Mouse (Mus musculus) brain, embryonic 14.5 days (tissue): ENCODE measurements around the gene Adssl1. TPM values are rescaled to one million over a fixed set of nuclear protein-coding genes. Genes with fewer than 3 reads are reported as not detected.

ENCODE experiments used
- DNase-seq: peaks from one replicate; pipeline ENCODE4 v3.0.0-alpha.2; 2011; ENCODE audit warnings: low read depth
- CTCF ChIP-seq: fragments of 200-500 bp; IDR thresholded peaks from 2 replicates; pipeline ENCODE4 v1.5.1; 2012; ENCODE audit warnings: inconsistent platforms, mild to moderate bottlenecking, moderate library complexity, borderline replicate concordance; ENCODE audit not compliant: insufficient read depth, insufficient read length; ENCODE audit errors: extremely low read depth
- POLR2A ChIP-seq: fragments of 200-500 bp; IDR thresholded peaks from 2 replicates; pipeline ENCODE4 v1.6.1; 2012; ENCODE audit warnings: mild to moderate bottlenecking, inconsistent platforms, borderline replicate concordance; ENCODE audit not compliant: poor library complexity, insufficient read depth, insufficient read length, severe bottlenecking; ENCODE audit errors: extremely low read depth
- polyA plus RNA-seq: library from polyadenylated mRNA; depleted of rRNA; stranded (reverse); fragments of >200 nt; gene quantifications from 2 replicates; pipeline ENCODE4 v1.2.3, GENCODE M21; 2012; rRNA removed

The Adssl1 gene
- polyA plus RNA-seq, result 2.3 and 4.4 TPM in 2 replicates

DNA sequence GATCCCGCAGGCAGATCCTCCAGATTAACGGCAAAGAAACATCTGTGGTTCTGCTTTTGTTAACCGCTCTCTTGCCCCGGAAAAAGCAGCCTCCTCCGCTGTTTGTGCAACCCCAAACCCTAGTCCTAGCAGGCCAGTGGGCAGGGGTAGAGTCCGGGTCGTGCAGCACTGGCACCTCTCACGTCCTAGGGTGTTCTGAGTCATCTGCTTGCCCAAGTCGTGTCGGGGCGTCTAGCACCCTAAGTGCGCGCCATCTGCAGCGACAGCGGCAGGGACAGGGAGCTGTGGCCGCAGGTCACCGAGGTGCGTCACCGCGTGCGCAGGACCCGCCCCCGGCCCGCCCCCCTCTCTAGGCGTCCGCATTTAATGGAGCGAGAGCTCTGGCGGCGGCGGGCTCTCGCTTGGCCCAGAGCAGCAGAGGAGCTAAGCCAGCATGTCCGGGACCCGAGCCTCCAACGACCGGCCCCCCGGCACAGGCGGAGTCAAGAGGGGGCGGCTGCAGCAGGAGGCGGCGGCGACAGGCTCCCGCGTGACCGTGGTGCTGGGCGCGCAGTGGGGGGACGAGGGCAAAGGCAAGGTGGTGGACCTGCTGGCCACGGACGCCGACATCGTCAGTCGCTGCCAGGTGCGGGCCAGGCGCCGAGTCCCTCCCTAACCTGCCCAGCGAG, at the start of gene Adssl1:
Gene Adssl1, plus strand, starts transcription at position 360 of the 668 bp plus-strand sequence.
- TF ChIP-seq POLR2A (0 out of 2 replicates have a peak, but pooled peaks have one; percentile 24), CTCF (no peak)
- DNase-seq, result peak; percentile 66

DNA sequence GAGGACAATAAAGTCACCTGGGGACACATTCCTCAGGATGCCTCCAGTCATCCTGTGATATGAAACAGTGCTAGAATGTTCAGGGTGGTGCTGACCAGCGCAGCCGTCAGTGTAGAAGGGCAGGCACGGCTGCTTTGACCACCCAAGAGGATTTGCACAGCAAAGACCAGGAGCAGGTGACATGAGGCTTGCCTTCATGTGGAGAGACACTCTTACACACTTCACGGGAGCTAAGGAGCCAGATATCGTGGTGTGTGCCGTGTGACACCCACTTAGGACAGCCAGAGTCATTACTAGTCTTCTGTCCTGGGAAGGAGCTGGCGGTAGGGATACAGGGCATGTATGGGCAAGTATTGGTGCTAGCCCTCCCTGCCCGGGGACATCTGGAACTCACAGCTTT, 49.7 kb upstream of the Adssl1 start:
- no peak for DNase-seq
- TF ChIP-seq POLR2A, result no peak
- TF ChIP-seq CTCF, result no peak

DNA sequence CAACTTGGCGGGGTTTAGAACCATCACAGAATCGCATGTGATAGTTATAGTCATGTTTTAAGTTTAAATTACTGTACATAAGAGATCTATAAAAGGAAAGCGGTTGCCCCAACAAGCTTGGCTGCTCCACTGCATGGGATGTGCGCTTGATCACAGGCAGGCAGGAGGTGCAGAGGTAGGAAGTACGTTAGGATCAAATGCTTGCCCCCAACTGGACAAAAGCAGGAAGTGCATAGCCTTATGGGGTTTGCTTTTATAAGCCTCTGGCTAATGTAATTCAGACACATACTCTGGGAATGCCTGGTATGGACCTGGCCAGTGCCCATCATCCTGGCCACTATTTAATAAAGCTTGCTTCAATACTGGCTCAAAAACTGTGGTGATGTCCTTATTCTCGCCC, 48.8 kb upstream of the Adssl1 start:
- peak; percentile 34; the same call in 1 of the 2 replicates for TF ChIP-seq CTCF
- no peak for TF ChIP-seq POLR2A
- no peak for DNase-seq

GRCm38 (mm10) chr12:112575274-112575986, 44.4 kb upstream of the Adssl1 start:
- DNase-seq, result no peak
- no peak for TF ChIP-seq POLR2A
- no peak for TF ChIP-seq CTCF

DNA sequence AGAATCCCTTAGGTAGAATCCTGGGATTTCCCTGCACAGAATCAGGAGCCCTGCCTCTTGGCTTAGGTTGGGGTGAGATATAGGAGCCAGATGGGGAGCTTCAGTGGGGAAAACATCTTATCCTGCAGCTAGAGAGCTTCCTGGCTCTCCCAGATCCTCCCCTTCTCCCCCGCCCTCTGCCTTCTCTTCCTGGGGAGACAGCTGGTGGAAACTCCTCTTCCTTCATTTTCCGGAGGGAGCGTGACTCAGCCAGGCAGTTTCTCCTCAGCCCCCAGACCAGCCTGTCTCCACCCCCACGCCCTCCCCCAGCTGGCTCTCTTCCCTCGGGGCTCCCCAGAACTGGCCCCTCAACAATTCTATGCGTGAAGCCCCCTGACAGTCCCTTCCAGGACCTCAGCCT, 43.5 kb upstream of the Adssl1 start:
- peak; percentile 64 for DNase-seq
- TF ChIP-seq POLR2A (no peak), CTCF (no peak)

DNA sequence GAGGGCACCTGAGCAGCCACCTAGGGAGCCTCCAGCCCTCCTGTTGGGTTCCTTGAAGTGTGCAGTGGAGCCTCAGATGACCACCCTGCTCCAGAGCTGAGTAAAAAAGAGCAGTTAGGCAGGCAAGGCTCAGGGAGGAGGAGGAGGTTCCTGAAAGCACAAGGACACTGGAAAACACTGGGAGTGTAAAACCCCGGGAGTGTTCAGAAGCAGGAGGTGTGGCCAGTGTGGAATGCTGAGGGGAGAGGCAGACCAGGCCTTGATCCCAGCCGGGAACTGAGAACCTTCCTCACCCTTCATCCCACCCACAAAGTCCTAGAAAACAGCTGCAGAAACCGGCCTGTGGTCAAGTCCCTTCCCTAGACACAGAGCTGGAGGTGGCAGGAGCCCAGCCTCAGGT, 43.1 kb upstream of the Adssl1 start:
- TF ChIP-seq CTCF (no peak), POLR2A (no peak)
- no peak for DNase-seq

DNA sequence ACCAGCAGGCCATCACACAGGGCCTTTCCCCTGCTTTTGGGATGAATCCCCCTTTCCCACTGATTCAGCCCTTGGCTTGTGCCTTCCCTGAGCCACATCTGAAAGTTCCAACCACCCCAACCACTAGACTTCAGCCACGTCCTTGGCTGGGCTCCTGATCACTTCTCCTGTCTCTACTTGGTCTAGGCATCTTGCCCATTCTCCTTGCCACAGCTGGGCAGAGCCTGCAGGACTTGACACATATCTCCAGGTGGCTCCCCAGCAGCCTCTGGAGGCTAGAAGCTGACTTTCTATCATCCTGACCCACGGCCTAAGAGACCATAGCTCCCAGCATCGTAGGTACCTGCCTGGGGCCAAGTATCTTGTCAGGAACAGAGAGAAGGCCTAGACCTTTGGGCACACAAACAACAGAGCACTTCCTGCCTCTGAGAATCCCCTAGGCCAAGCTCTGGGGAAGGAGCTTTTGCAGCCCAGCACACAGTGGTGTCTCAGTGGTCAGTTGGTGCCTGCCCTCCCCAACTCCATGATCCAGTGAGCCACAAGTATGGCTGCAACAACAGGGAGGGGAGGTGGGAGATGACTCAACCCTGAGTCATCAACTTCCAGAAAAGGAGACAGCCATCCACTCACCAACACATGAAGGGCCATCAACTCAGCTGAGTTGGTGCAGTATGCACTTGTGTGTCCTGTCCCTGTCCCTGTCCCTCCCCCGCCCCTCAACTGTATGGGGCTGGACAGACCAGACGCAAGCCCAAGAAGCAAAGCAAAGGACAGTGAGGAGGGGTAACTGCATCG, 41.4 kb upstream of the Adssl1 start:
- TF ChIP-seq CTCF, result no peak
- TF ChIP-seq POLR2A, result no peak
- DNase-seq, result no peak

DNA sequence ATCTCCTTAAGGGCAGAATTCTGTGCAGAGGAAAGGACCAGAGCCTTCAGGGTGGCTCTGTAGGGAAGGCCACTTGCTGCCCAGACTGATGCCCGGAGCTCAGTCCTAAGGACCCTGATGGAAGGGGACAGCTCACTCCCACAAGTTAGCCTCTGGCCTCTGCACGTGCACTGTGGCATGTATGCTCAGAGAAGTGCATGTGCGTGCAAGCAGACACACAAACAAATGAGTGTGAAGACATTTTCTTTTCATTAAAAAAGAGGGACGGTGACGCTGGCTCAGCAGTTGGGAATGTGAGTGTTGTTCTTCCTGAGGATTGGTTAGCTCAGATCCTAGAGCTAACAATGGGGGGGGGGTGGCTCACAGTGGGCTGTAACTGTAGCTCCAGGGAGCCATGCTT, 40.4 kb upstream of the Adssl1 start:
- DNase-seq, result no peak
- TF ChIP-seq POLR2A (no peak), CTCF (no peak)

GRCm38 (mm10) chr12:112579926-112580325, 39.9 kb upstream of the Adssl1 start:
- no peak for DNase-seq
- TF ChIP-seq POLR2A (no peak), CTCF (no peak)

DNA sequence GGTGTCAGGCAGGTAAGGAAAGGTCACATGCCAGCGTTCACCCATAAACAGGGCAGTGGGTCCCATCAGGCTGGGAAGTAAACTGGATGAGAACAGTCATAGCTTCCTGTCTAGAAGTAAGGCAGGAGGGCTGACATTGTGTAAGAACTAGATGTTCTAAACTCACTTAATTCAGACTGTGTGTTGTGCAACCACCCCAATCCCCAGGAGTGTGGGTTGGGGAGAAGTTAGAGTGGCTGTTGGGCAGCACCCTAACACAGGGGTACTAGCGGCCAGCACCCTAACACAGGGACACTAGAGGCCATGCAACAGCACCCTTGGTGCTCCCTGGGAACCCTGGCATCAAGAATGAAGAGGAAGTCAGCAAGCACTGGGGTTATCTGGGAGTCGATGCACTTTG, 38.7 kb upstream of the Adssl1 start:
- TF ChIP-seq POLR2A (no peak), CTCF (no peak)
- no peak for DNase-seq

DNA sequence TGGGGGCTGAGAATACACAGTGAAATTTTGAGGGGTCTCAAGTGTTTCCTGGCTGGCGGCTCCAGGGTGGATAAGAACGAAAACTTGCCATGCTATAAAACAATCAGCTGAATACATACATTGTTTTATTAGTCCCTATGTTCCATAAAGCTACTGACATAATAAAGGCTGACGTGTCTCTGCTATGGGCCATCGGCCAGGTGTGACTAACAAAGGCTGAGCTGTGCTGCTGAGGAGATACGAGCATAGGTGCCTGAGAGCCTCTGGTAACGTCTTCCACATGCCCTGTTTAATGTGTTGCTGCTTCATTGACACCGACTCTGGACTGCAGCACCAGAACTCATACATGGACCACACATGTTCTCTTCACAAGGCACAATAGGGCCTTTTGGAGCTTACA, 34.9 kb upstream of the Adssl1 start:
- no peak for TF ChIP-seq CTCF
- no peak for TF ChIP-seq POLR2A
- DNase-seq, result no peak
